Mouse (Mus musculus): ENCODE data around the gene Selenot.
"Not testable (repeated sequence)": the region's sequence is repeated elsewhere in the genome, so short reads cannot be mapped to it uniquely, and the experiment has no call there.

Gene Selenot

GRCm38 (mm10) chr3:58576137-58577066 is at the start of gene Selenot:
TSS of gene Selenot (plus strand) at chr3:58576636.
- DNase-seq (ENCODE audit: low spot score in 2 of 2): peak; percentile 98 to 99

GRCm38 (mm10) chr3:58536573-58536972 is 39.9 kb upstream of the Selenot start:
- no peak for DNase-seq (ENCODE audit: low spot score in 2 of 2)

- no peak for DNase-seq (ENCODE audit: low spot score in 2 of 2)
Observed at GRCm38 (mm10) chr3:58552001-58552811, 24.2 kb upstream of the Selenot start.

GRCm38 (mm10) chr3:58556649-58557048 is 19.8 kb upstream of the Selenot start:
- no peak for DNase-seq (ENCODE audit: low spot score in 2 of 2)

- no peak for DNase-seq (ENCODE audit: low spot score in 2 of 2)
Observed at GRCm38 (mm10) chr3:58559887-58560286, 16.5 kb upstream of the Selenot start.

GRCm38 (mm10) chr3:58561437-58561836 is 15.0 kb upstream of the Selenot start:
- no peak for DNase-seq (ENCODE audit: low spot score in 2 of 2)

- DNase-seq (ENCODE audit: low spot score in 2 of 2): no peak
Observed at GRCm38 (mm10) chr3:58570821-58571220, 5.6 kb upstream of the Selenot start.

- no peak for DNase-seq (ENCODE audit: low spot score in 2 of 2)
Observed at GRCm38 (mm10) chr3:58577067-58577503, 649 bp downstream of the Selenot start.

GRCm38 (mm10) chr3:58577506-58578050 is 1.1 kb downstream of the Selenot start:
- no peak for DNase-seq (ENCODE audit: low spot score in 2 of 2)

- DNase-seq (ENCODE audit: low spot score in 2 of 2): no peak
Observed at GRCm38 (mm10) chr3:58581530-58581929, 5.1 kb downstream of the Selenot start.

- no peak for DNase-seq (ENCODE audit: low spot score in 2 of 2)
Observed at GRCm38 (mm10) chr3:58582297-58582696, 5.9 kb downstream of the Selenot start.

- no peak for DNase-seq (ENCODE audit: low spot score in 2 of 2)
Observed at GRCm38 (mm10) chr3:58582788-58583426, 6.5 kb downstream of the Selenot start.

- DNase-seq (ENCODE audit: low spot score in 2 of 2): not testable (repeated sequence)
Observed at GRCm38 (mm10) chr3:58590544-58590943, 14.1 kb downstream of the Selenot start.

- DNase-seq (ENCODE audit: low spot score in 2 of 2): not testable (repeated sequence)
Observed at GRCm38 (mm10) chr3:58592666-58593065, 16.2 kb downstream of the Selenot start.

GRCm38 (mm10) chr3:58593623-58594022 is 17.2 kb downstream of the Selenot start:
- no peak for DNase-seq (ENCODE audit: low spot score in 2 of 2)

- no peak for DNase-seq (ENCODE audit: low spot score in 2 of 2)
Observed at GRCm38 (mm10) chr3:58608506-58608905, 32.1 kb downstream of the Selenot start.

- DNase-seq (ENCODE audit: low spot score in 2 of 2): no peak
Observed at GRCm38 (mm10) chr3:58609985-58610384, 33.5 kb downstream of the Selenot start.

- DNase-seq (ENCODE audit: low spot score in 2 of 2): no peak
Observed at GRCm38 (mm10) chr3:58621066-58621465, 44.6 kb downstream of the Selenot start.

GRCm38 (mm10) chr3:58622665-58623394 is 46.4 kb downstream of the Selenot start:
- no peak for DNase-seq (ENCODE audit: low spot score in 2 of 2)

- DNase-seq (ENCODE audit: low spot score in 2 of 2): no peak
Observed at GRCm38 (mm10) chr3:58624981-58625380, 48.5 kb downstream of the Selenot start.

GRCm38 (mm10) chr3:58631693-58632092 is 55.3 kb downstream of the Selenot start:
- no peak for DNase-seq (ENCODE audit: low spot score in 2 of 2)
